Mouse (Mus musculus): ENCODE results near the gene Hdac7. TPM values are rescaled to one million over a fixed set of nuclear protein-coding genes. Genes with fewer than 3 reads are reported as not detected.

Gene Hdac7
- polyA plus RNA-seq, 1 experiment from 2014 or later: 16.7 TPM

DNA sequence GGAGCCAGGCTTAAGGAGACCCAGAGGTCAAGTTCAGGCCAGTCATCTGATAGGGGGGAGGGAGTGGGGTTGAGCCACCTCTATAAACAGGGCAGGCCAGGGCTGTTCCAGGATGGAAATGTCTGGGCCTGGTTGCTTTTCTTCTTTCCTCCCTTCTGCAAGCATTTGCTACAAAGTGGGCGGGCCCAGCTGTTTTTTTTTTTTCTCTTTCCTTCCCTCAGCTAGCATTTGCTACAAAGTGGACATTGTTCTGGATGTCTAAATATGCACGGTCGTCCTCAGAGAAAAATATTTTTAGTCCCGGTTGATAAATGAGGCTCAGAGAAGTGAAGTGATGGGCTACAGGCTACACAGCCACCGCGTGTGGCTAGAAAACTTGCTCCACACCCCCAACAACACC is 89.8 kb downstream of the Hdac7 start:
- 87% methylated on average over 6 of the region's 6 CpGs for WGBS
- no peak overlapping the region for H3K9ac ChIP-seq (ENCODE audit: low read length)
- H3K4me2 ChIP-seq: no peak overlapping the region
- no peak for DNase-seq (ENCODE audit: low spot score, missing footprints)
- ATAC-seq (ENCODE audit: low FRiP score): no peak
- no peaks in the 10 kb centered on the region; the same call in 1 of the 2 replicates for H3K4me1 ChIP-seq (ENCODE audit: control insufficient read depth, insufficient read depth, low read length)
- H3K36me3 ChIP-seq (ENCODE audit: control insufficient read depth, insufficient read depth, low read length): no peaks in the 10 kb centered on the region
- H3K9me3 ChIP-seq (ENCODE audit: control insufficient read depth, low read length): no peaks in the 10 kb centered on the region
- no peaks in the 10 kb centered on the region for H3K27me3 ChIP-seq (ENCODE audit: control insufficient read depth, insufficient read depth, low read length)
- no peak overlapping the region for H3K4me3 ChIP-seq (ENCODE audit: low read depth, low read length)
- H3K27ac ChIP-seq (ENCODE audit: low read depth, low read length): no peak overlapping the region

- no peak for ATAC-seq (ENCODE audit: low FRiP score)
- no peak overlapping the region for H3K27ac ChIP-seq (ENCODE audit: low read depth, low read length)
- no peak overlapping the region for H3K4me3 ChIP-seq (ENCODE audit: low read depth, low read length)
- no peak overlapping the region for H3K9ac ChIP-seq (ENCODE audit: low read length)
- H3K9me3 ChIP-seq (ENCODE audit: control insufficient read depth, low read length): no peaks in the 10 kb centered on the region
- no peak overlapping the region for H3K4me2 ChIP-seq
- WGBS: 91% methylated on average over 5 of the region's 5 CpGs
- H3K36me3 ChIP-seq (ENCODE audit: control insufficient read depth, insufficient read depth, low read length): no peaks in the 10 kb centered on the region
- no peak for DNase-seq (ENCODE audit: low spot score, missing footprints)
- H3K4me1 ChIP-seq (ENCODE audit: control insufficient read depth, insufficient read depth, low read length): peaks cover 5% of the 10 kb centered on the region
- H3K27me3 ChIP-seq (ENCODE audit: control insufficient read depth, insufficient read depth, low read length): no peaks in the 10 kb centered on the region
Measured at GRCm38 (mm10) chr15:97752491-97752890, 91.8 kb downstream of the Hdac7 start.

DNA sequence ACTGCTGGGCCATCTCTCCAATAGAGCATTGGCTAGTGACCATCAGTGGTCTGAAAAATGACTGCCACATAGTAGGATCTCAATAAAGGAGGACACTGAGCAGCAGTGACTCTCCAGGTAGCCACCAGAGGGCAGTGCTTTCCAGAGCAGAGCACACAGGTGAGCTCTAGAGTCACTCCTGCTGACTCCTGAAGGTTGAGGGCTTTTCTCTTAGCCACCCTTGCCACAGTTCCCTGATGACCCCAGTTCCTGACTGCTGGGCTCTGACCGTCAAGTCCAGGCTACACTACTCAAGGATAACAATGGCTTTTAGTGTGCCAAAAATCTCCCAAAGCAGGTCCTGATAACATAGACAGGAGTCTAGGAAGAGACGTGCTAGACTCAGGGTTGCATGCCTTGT is 92.6 kb downstream of the Hdac7 start:
- DNase-seq (ENCODE audit: low spot score, missing footprints) (no peak), ATAC-seq (ENCODE audit: low FRiP score) (no peak)
- Histone ChIP-seq H3K9ac (ENCODE audit: low read length) (no peak overlapping the region), H3K27me3 (ENCODE audit: control insufficient read depth, insufficient read depth, low read length) (no peaks in the 10 kb centered on the region), H3K36me3 (ENCODE audit: control insufficient read depth, insufficient read depth, low read length) (no peaks in the 10 kb centered on the region), H3K9me3 (ENCODE audit: control insufficient read depth, low read length) (no peaks in the 10 kb centered on the region), H3K4me2 (no peak overlapping the region), H3K4me3 (ENCODE audit: low read depth, low read length) (no peak overlapping the region), H3K4me1 (ENCODE audit: control insufficient read depth, insufficient read depth, low read length) (peaks cover 5% of the 10 kb centered on the region), H3K27ac (ENCODE audit: low read depth, low read length) (no peak overlapping the region)
- 91% methylated on average over 2 of the region's 2 CpGs for WGBS

GRCm38 (mm10) chr15:97750697-97751096 is 93.6 kb downstream of the Hdac7 start:
- DNase-seq (ENCODE audit: low spot score, missing footprints) (no peak), ATAC-seq (ENCODE audit: low FRiP score) (peak; percentile 54; the same call in 1 of the 2 replicates)
- H3K27me3 ChIP-seq (ENCODE audit: control insufficient read depth, insufficient read depth, low read length): no peaks in the 10 kb centered on the region
- no peak overlapping the region for H3K4me3 ChIP-seq (ENCODE audit: low read depth, low read length)
- H3K27ac ChIP-seq (ENCODE audit: low read depth, low read length): no peak overlapping the region
- no peak overlapping the region for H3K9ac ChIP-seq (ENCODE audit: low read length)
- WGBS: 62% methylated on average over 12 of the region's 12 CpGs
- no peaks in the 10 kb centered on the region for H3K9me3 ChIP-seq (ENCODE audit: control insufficient read depth, low read length)
- no peak overlapping the region for H3K4me2 ChIP-seq
- no peaks in the 10 kb centered on the region for H3K36me3 ChIP-seq (ENCODE audit: control insufficient read depth, insufficient read depth, low read length)
- peaks cover 5% of the 10 kb centered on the region for H3K4me1 ChIP-seq (ENCODE audit: control insufficient read depth, insufficient read depth, low read length)

GRCm38 (mm10) chr15:97749841-97750240 is 94.5 kb downstream of the Hdac7 start:
- ATAC-seq (ENCODE audit: low FRiP score): no peak
- H3K27me3 ChIP-seq (ENCODE audit: control insufficient read depth, insufficient read depth, low read length): no peaks in the 10 kb centered on the region
- no peak overlapping the region for H3K4me2 ChIP-seq
- 90% methylated on average over 13 of the region's 13 CpGs for WGBS
- DNase-seq (ENCODE audit: low spot score, missing footprints): no peak
- H3K27ac ChIP-seq (ENCODE audit: low read depth, low read length): no peak overlapping the region
- peaks cover 5% of the 10 kb centered on the region for H3K4me1 ChIP-seq (ENCODE audit: control insufficient read depth, insufficient read depth, low read length)
- no peak overlapping the region for H3K4me3 ChIP-seq (ENCODE audit: low read depth, low read length)
- H3K9me3 ChIP-seq (ENCODE audit: control insufficient read depth, low read length): no peaks in the 10 kb centered on the region
- no peak overlapping the region for H3K9ac ChIP-seq (ENCODE audit: low read length)
- no peaks in the 10 kb centered on the region for H3K36me3 ChIP-seq (ENCODE audit: control insufficient read depth, insufficient read depth, low read length)

- Histone ChIP-seq H3K36me3 (ENCODE audit: control insufficient read depth, insufficient read depth, low read length) (no peaks in the 10 kb centered on the region), H3K9me3 (ENCODE audit: control insufficient read depth, low read length) (no peaks in the 10 kb centered on the region), H3K27ac (ENCODE audit: low read depth, low read length) (no peak overlapping the region), H3K4me2 (no peak overlapping the region), H3K4me1 (ENCODE audit: control insufficient read depth, insufficient read depth, low read length) (peaks cover 5% of the 10 kb centered on the region), H3K9ac (ENCODE audit: low read length) (no peak overlapping the region), H3K4me3 (ENCODE audit: low read depth, low read length) (no peak overlapping the region), H3K27me3 (ENCODE audit: control insufficient read depth, insufficient read depth, low read length) (no peaks in the 10 kb centered on the region)
- DNase-seq (ENCODE audit: low spot score, missing footprints) (no peak), ATAC-seq (ENCODE audit: low FRiP score) (no peak)
- WGBS: 89% methylated on average over 9 of the region's 9 CpGs
Measured at GRCm38 (mm10) chr15:97749397-97749796, 94.9 kb downstream of the Hdac7 start.

GRCm38 (mm10) chr15:97748964-97749363 is 95.3 kb downstream of the Hdac7 start:
- Histone ChIP-seq H3K4me3 (ENCODE audit: low read depth, low read length) (no peak overlapping the region), H3K27ac (ENCODE audit: low read depth, low read length) (no peak overlapping the region), H3K4me2 (no peak overlapping the region), H3K27me3 (ENCODE audit: control insufficient read depth, insufficient read depth, low read length) (no peaks in the 10 kb centered on the region), H3K9ac (ENCODE audit: low read length) (no peak overlapping the region), H3K4me1 (ENCODE audit: control insufficient read depth, insufficient read depth, low read length) (peaks cover 5% of the 10 kb centered on the region), H3K9me3 (ENCODE audit: control insufficient read depth, low read length) (no peaks in the 10 kb centered on the region), H3K36me3 (ENCODE audit: control insufficient read depth, insufficient read depth, low read length) (no peaks in the 10 kb centered on the region)
- no peak for DNase-seq (ENCODE audit: low spot score, missing footprints)
- WGBS: 83% methylated on average over 4 of the region's 4 CpGs
- no peak for ATAC-seq (ENCODE audit: low FRiP score)

DNA sequence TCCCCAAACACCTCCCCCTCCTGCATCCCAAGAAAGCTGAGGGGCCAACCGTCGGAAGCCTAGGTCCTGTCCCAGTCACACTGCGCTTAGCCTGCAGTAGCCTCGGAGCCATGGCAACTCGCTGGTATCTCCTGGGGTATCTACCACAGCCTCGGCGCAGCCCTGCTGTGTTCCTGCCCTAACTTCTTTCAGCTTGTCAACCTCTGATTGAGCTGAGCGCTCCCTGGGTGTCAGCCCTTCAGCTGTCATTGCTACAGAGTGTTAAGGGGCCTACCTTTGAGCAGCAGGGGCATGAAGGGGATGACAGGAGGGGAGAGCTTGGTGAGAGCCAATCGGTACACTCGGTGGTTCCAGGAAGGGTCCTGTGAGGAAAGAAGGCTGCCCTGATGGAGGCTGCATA is 96.0 kb downstream of the Hdac7 start:
- no peaks in the 10 kb centered on the region for H3K9me3 ChIP-seq (ENCODE audit: control insufficient read depth, low read length)
- peaks cover 5% of the 10 kb centered on the region for H3K4me1 ChIP-seq (ENCODE audit: control insufficient read depth, insufficient read depth, low read length)
- H3K36me3 ChIP-seq (ENCODE audit: control insufficient read depth, insufficient read depth, low read length): no peaks in the 10 kb centered on the region
- H3K9ac ChIP-seq (ENCODE audit: low read length): no peak overlapping the region
- no peak overlapping the region for H3K27ac ChIP-seq (ENCODE audit: low read depth, low read length)
- ATAC-seq (ENCODE audit: low FRiP score) (peak; percentile 57), DNase-seq (ENCODE audit: low spot score, missing footprints) (no peak)
- no peaks in the 10 kb centered on the region for H3K27me3 ChIP-seq (ENCODE audit: control insufficient read depth, insufficient read depth, low read length)
- 24% methylated on average over 10 of the region's 10 CpGs for WGBS
- no peak overlapping the region for H3K4me3 ChIP-seq (ENCODE audit: low read depth, low read length)
- H3K4me2 ChIP-seq: no peak overlapping the region

DNA sequence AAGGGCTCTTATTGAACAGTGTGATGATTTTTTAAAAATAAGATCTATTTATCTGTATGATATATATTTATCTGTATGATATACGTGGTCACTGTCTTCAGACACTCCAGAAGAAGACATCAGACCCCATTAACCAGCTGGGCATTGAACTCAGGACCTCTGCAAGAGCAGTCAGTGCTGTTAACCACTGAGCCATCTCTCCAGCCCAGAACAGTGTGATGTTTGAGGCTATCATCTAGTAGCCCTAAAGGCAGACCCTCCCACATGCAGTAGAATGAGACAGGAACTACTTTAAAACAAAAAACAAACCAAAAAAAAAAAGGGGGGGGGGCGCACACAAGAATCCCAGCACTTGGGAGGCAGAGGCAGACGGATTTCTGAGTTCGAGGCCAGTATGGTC is 96.8 kb downstream of the Hdac7 start:
- H3K27ac ChIP-seq (ENCODE audit: low read depth, low read length): no peak overlapping the region
- H3K4me1 ChIP-seq (ENCODE audit: control insufficient read depth, insufficient read depth, low read length): peaks cover 5% of the 10 kb centered on the region
- H3K4me3 ChIP-seq (ENCODE audit: low read depth, low read length): no peak overlapping the region
- no peak overlapping the region for H3K4me2 ChIP-seq
- no peak overlapping the region for H3K9ac ChIP-seq (ENCODE audit: low read length)
- WGBS: 86% methylated on average over 4 of the region's 4 CpGs
- no peaks in the 10 kb centered on the region for H3K27me3 ChIP-seq (ENCODE audit: control insufficient read depth, insufficient read depth, low read length)
- ATAC-seq (ENCODE audit: low FRiP score) (no peak), DNase-seq (ENCODE audit: low spot score, missing footprints) (no peak)
- no peaks in the 10 kb centered on the region for H3K36me3 ChIP-seq (ENCODE audit: control insufficient read depth, insufficient read depth, low read length)
- H3K9me3 ChIP-seq (ENCODE audit: control insufficient read depth, low read length): no peaks in the 10 kb centered on the region

DNA sequence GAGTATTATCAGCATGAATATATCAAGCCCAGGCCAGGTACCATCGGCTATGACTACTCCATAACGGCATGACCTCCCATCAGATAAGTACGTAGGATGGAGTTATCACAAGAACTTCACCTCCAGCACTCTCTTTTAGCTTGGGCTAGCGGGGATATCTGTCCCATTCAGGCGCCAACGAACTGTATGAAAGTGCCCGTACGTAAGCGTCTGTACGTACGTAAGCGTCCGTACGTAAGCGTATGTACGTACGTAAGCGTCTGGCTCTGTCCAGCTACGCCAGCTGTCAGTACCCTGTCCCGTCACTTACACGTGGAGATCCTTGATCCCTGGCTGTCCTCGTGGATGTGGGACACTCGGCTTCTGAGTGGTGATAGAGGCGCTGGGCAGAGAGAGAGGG is 97.6 kb downstream of the Hdac7 start:
- no peaks in the 10 kb centered on the region for H3K9me3 ChIP-seq (ENCODE audit: control insufficient read depth, low read length)
- DNase-seq (ENCODE audit: low spot score, missing footprints): no peak
- H3K27me3 ChIP-seq (ENCODE audit: control insufficient read depth, insufficient read depth, low read length): no peaks in the 10 kb centered on the region
- 94% methylated on average over 24 of the region's 24 CpGs for WGBS
- H3K27ac ChIP-seq (ENCODE audit: low read depth, low read length): no peak overlapping the region
- no peaks in the 10 kb centered on the region for H3K36me3 ChIP-seq (ENCODE audit: control insufficient read depth, insufficient read depth, low read length)
- H3K9ac ChIP-seq (ENCODE audit: low read length): no peak overlapping the region
- H3K4me2 ChIP-seq: no peak overlapping the region
- H3K4me3 ChIP-seq (ENCODE audit: low read depth, low read length): no peak overlapping the region
- ATAC-seq (ENCODE audit: low FRiP score): no peak
- H3K4me1 ChIP-seq (ENCODE audit: control insufficient read depth, insufficient read depth, low read length): peaks cover 5% of the 10 kb centered on the region
